Mouse (Mus musculus) lung, embryonic 14.5 days (tissue): Measurements from ENCODE around the gene Hecw2. TPM values are rescaled to one million over a fixed set of nuclear protein-coding genes. Genes with fewer than 3 reads are reported as not detected.
A peak's percentile ranks its signal among the peaks of the same experiment; 100 is the strongest.

ENCODE experiments used
- ATAC-seq: fragments of 200-750 bp; cut with Nextera tagmentation; 2 replicates; pipeline ENCODE4 v1.8.0; 2017; ENCODE audit warnings: mild to moderate bottlenecking, moderate TSS enrichment, moderate library complexity; ENCODE audit not compliant: insufficient read depth
- DNase-seq: peaks from one replicate; pipeline ENCODE4 v3.0.0-alpha.2; 2015
- H3K27ac ChIP-seq: fragments of 300-500 bp; sonication (generic); 2 replicates; pipeline ENCODE4 v1.5.1; 2014; ENCODE audit warnings: low read depth, mild to moderate bottlenecking, moderate library complexity
- H3K27me3 ChIP-seq: fragments of 300-500 bp; sonication (generic); 2 replicates; pipeline ENCODE4 v1.6.1; 2014; ENCODE audit warnings: low read length, control low read depth; ENCODE audit not compliant: insufficient read depth
- H3K36me3 ChIP-seq: fragments of 300-500 bp; sonication (generic); 2 replicates; pipeline ENCODE4 v1.6.1; 2014; ENCODE audit warnings: control low read depth; ENCODE audit not compliant: insufficient read depth
- H3K4me1 ChIP-seq: fragments of 300-500 bp; sonication (generic); 2 replicates; pipeline ENCODE4 v1.6.1; 2014; ENCODE audit warnings: antibody characterized with exemption, control low read depth; ENCODE audit not compliant: insufficient read depth
- H3K4me2 ChIP-seq: fragments of 300-500 bp; sonication (generic); 2 replicates; pipeline ENCODE4 v1.6.1; 2014; ENCODE audit warnings: mild to moderate bottlenecking
- H3K4me3 ChIP-seq: fragments of 300-500 bp; sonication (generic); 2 replicates; pipeline ENCODE4 v1.5.1; 2014; ENCODE audit warnings: low read depth, low read length
- H3K9ac ChIP-seq: fragments of 300-500 bp; sonication (generic); 2 replicates; pipeline ENCODE4 v1.6.1; 2014
- H3K9me3 ChIP-seq: fragments of 300-500 bp; sonication (generic); 2 replicates; pipeline ENCODE4 v1.6.1; 2016; ENCODE audit warnings: low read depth, low read length, control low read depth
- CTCF ChIP-seq: IDR thresholded peaks from 2 replicates; pipeline ENCODE4 v1.5.1; 2016; ENCODE audit warnings: antibody characterized with exemption, low read depth
- WGBS: fragments of 180-500 bp; shearing (Covaris S2); extraction: QIAGEN DNeasy Blood & Tissue Kit; methylation state at CpG from one replicate; pipeline ENCODE4 v1.1.7; 2014; 5-methylcytosine and 5-hydroxymethylcytosine counted together
- polyA plus RNA-seq: library from polyadenylated mRNA; unstranded; fragments of >200 nt; fragmentation: Nextera tagmentation; extraction: Ambion mirVana; gene quantifications from 2 replicates; pipeline ENCODE4 v1.2.1, GENCODE M21; 2014

The Hecw2 gene
- polyA plus RNA-seq, 1 experiment from 2014 or later, result 5.8 TPM

GRCm38 (mm10) chr1:53952395-53952794 lies 242.6 kb downstream of the Hecw2 start:
- ATAC-seq, result no peak
- WGBS, result 63% methylated on average over 5 of the region's 5 CpGs
- H3K36me3 ChIP-seq, result no peaks in the 10 kb centered on the region
- no peak overlapping the region for H3K27ac ChIP-seq
- no peaks in the 10 kb centered on the region for H3K4me1 ChIP-seq
- no peak overlapping the region for H3K9ac ChIP-seq
- no peak overlapping the region for H3K4me3 ChIP-seq
- no peak for DNase-seq
- H3K9me3 ChIP-seq, result no peaks in the 10 kb centered on the region
- TF ChIP-seq CTCF, result no peak
- no peaks in the 10 kb centered on the region for H3K27me3 ChIP-seq
- no peak overlapping the region for H3K4me2 ChIP-seq

GRCm38 (mm10) chr1:53945815-53946214 lies 249.2 kb downstream of the Hecw2 start:
- H3K27me3 ChIP-seq, result no peaks in the 10 kb centered on the region
- H3K4me2 ChIP-seq, result no peak overlapping the region
- H3K9ac ChIP-seq, result no peak overlapping the region
- DNase-seq, result no peak
- no peak for TF ChIP-seq CTCF
- no peak overlapping the region for H3K27ac ChIP-seq
- no peak for ATAC-seq
- no peaks in the 10 kb centered on the region for H3K4me1 ChIP-seq
- no peaks in the 10 kb centered on the region for H3K36me3 ChIP-seq
- 57% methylated on average over 2 of the region's 2 CpGs for WGBS
- H3K4me3 ChIP-seq, result no peak overlapping the region
- no peaks in the 10 kb centered on the region for H3K9me3 ChIP-seq

GRCm38 (mm10) chr1:53942468-53942867 lies 252.5 kb downstream of the Hecw2 start:
- H3K9ac ChIP-seq, result no peak overlapping the region
- H3K27me3 ChIP-seq, result no peaks in the 10 kb centered on the region
- 76% methylated on average over 8 of the region's 8 CpGs for WGBS
- no peak for TF ChIP-seq CTCF
- H3K4me1 ChIP-seq, result no peaks in the 10 kb centered on the region
- H3K36me3 ChIP-seq, result no peaks in the 10 kb centered on the region
- no peak overlapping the region for H3K4me2 ChIP-seq
- H3K4me3 ChIP-seq, result no peak overlapping the region
- ATAC-seq (no peak), DNase-seq (no peak)
- H3K27ac ChIP-seq, result no peak overlapping the region
- H3K9me3 ChIP-seq, result no peaks in the 10 kb centered on the region

GRCm38 (mm10) chr1:53941528-53941927 lies 253.4 kb downstream of the Hecw2 start:
- no peaks in the 10 kb centered on the region for H3K27me3 ChIP-seq
- H3K36me3 ChIP-seq, result no peaks in the 10 kb centered on the region
- no peaks in the 10 kb centered on the region for H3K4me1 ChIP-seq
- H3K27ac ChIP-seq, result no peak overlapping the region
- no peak for TF ChIP-seq CTCF
- ATAC-seq (no peak), DNase-seq (no peak)
- WGBS, result 73% methylated on average over 3 of the region's 3 CpGs
- no peak overlapping the region for H3K9ac ChIP-seq
- no peak overlapping the region for H3K4me3 ChIP-seq
- H3K9me3 ChIP-seq, result no peaks in the 10 kb centered on the region
- H3K4me2 ChIP-seq, result no peak overlapping the region

GRCm38 (mm10) chr1:53940268-53941017 lies 254.5 kb downstream of the Hecw2 start:
- 0 out of 2 replicates have a peak overlapping the region, but pooled peaks have one; percentile 23 for H3K4me2 ChIP-seq
- ATAC-seq, result peak; percentile 56; the same call in 1 of the 2 replicates
- H3K9ac ChIP-seq, result no peak overlapping the region
- no peaks in the 10 kb centered on the region for H3K36me3 ChIP-seq
- H3K27ac ChIP-seq, result no peak overlapping the region
- H3K9me3 ChIP-seq, result no peaks in the 10 kb centered on the region
- DNase-seq, result peak; percentile 52
- H3K4me3 ChIP-seq, result no peak overlapping the region
- no peak for TF ChIP-seq CTCF
- WGBS, result 20% methylated on average over 13 of the region's 13 CpGs
- no peaks in the 10 kb centered on the region for H3K4me1 ChIP-seq
- no peaks in the 10 kb centered on the region for H3K27me3 ChIP-seq

GRCm38 (mm10) chr1:53939291-53939690 lies 255.7 kb downstream of the Hecw2 start:
- no peaks in the 10 kb centered on the region for H3K9me3 ChIP-seq
- no peaks in the 10 kb centered on the region for H3K4me1 ChIP-seq
- H3K9ac ChIP-seq, result no peak overlapping the region
- no peak overlapping the region for H3K4me2 ChIP-seq
- H3K36me3 ChIP-seq, result no peaks in the 10 kb centered on the region
- no peaks in the 10 kb centered on the region for H3K27me3 ChIP-seq
- ATAC-seq, result no peak
- no peak for TF ChIP-seq CTCF
- DNase-seq, result no peak
- H3K27ac ChIP-seq, result no peak overlapping the region
- WGBS, result 59% methylated on average over 4 of the region's 4 CpGs
- no peak overlapping the region for H3K4me3 ChIP-seq

GRCm38 (mm10) chr1:53933308-53933707 lies 261.7 kb downstream of the Hecw2 start:
- Histone ChIP-seq H3K4me2 (no peak overlapping the region), H3K4me1 (no peaks in the 10 kb centered on the region)
- DNase-seq, result no peak

More at GRCm38 (mm10) chr1:53933308-53933707, 261.7 kb downstream of the Hecw2 start:
- no peaks in the 10 kb centered on the region for H3K36me3 ChIP-seq
- no peak for ATAC-seq
- WGBS, result 64% methylated on average over 2 of the region's 2 CpGs
- H3K27me3 ChIP-seq, result no peaks in the 10 kb centered on the region
- no peaks in the 10 kb centered on the region for H3K9me3 ChIP-seq
- no peak overlapping the region for H3K27ac ChIP-seq
- H3K9ac ChIP-seq, result no peak overlapping the region
- no peak for TF ChIP-seq CTCF
- H3K4me3 ChIP-seq, result no peak overlapping the region
